Mouse (Mus musculus): ENCODE measurements around the gene Cxcl1. TPM values are rescaled to one million over a fixed set of nuclear protein-coding genes. Genes with fewer than 3 reads are reported as not detected.

Cxcl1 gene
- not detected for total RNA-seq (2023)

GRCm38 (mm10) chr5:90890519-90891463 lies at the start of gene Cxcl1:
TSS of gene Cxcl1 (plus strand) at chr5:90891241.

GRCm38 (mm10) chr5:90903339-90904020 lies 12.4 kb downstream of the Cxcl1 start, which contains the start of gene Cxcl2:
TSS of gene Cxcl2 (plus strand) at chr5:90903871.

GRCm38 (mm10) chr5:90930971-90931851 lies 40.2 kb downstream of the Cxcl1 start, which contains the start of gene Mthfd2l:
TSS of gene Mthfd2l (plus strand) at chr5:90931117.

Other genes starting within 250 kb of the Cxcl1 start
- not detected for gene Cxcl5, start 131.9 kb upstream of the Cxcl1 start, total RNA-seq (2023)
- under 1 TPM; 0.52 to 0.53 TPM for gene Ppbp, start 122.7 kb upstream of the Cxcl1 start, total RNA-seq (2023)
- not detected for gene Pf4, start 118.8 kb upstream of the Cxcl1 start, total RNA-seq (2023)
- gene Cxcl3, start 105.1 kb upstream of the Cxcl1 start, total RNA-seq (2023), result not detected
- not detected for gene Cxcl15, start 96.7 kb upstream of the Cxcl1 start, total RNA-seq (2023)
- under 1 TPM in 1 of 2 experiments, not detected in 1; 0.29 TPM for gene Cxcl2, start 12.6 kb downstream of the Cxcl1 start, total RNA-seq (2023)
- 1 to 10 TPM; 1.7 to 1.9 TPM for gene Mthfd2l, start 39.9 kb downstream of the Cxcl1 start, total RNA-seq (2023)
- not detected for gene Epgn, start 136.2 kb downstream of the Cxcl1 start, total RNA-seq (2023)
- gene Ereg, start 183.4 kb downstream of the Cxcl1 start, total RNA-seq (2023), result not detected
- 1 to 10 TPM in 1 of 2 experiments, under 1 TPM in 1; 0.61 to 1.2 TPM for gene Areg, start 248.4 kb downstream of the Cxcl1 start, total RNA-seq (2023)

All from B cell, adult 67 days (primary cell).